Mouse (Mus musculus): ENCODE measurements at regions not wholly inside any gene's neighbourhood (a gene's known extent, or its start where the extent isn't known, plus 50 kb on each side); places are given as distances from the start of the nearest gene placed in this dataset.

DNA sequence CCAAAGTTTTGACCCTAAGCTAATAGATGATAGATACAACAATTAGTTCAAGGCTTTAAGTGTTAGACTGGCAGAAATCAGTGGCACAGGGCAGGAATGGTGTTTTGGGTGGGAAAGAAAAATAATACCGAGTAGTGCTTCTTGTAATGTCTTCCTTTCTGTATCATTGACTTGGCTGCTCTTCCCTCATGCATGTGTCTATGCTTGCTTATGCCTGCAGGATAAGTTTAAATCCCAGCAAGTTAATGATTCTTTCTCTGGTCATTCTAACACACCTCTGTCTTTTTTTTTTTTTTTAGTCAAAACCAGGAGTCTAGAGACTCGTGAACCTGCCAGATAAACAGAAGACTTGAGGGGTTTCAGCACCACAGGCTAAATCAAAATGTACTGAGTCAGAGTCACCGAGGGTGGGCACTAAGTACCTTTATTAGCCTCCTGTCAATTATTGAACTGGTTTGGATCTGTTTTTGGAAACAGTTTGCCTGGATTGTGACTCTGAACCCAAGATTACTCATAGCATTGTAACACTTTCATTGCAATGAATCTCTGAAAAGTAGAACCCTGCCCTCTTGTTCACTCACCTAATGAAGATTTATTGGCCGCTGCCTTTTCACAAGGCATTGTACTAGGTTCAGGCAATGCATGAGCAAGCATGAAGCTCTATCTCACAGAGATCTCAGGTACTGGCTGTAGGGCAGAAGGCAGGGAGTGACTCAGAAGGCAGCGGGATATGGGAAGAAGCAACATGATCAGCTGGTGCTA, 374.8 kb upstream of the A1bg start:
- WGBS, result 85% methylated on average over 5 of the region's 5 CpGs
- no peak for ATAC-seq (ENCODE audit: low read depth)

DNA sequence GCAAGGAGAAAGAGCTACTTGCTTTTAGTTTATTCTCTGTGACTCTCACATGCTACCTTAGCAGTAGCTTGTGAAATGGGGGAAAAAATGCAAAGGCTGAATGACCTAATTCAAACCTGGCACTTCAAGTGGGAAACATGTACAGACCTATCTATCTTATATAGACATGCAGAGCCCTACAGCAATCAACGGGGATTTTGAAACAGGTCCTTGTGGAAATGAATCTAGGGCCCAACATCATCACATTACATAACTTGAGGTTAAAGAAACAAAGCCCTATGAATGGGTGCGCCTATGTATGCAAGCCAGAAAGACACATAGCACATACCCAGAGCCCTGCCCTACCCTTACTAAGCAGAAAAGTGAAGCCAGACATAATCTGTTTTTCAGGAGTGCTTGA, 371.8 kb upstream of the A1bg start:
- H3K9ac ChIP-seq (ENCODE audit: low read length), result no peak overlapping the region
- no peak for ATAC-seq (ENCODE audit: low read depth)
- H3K27me3 ChIP-seq (ENCODE audit: control insufficient read depth, insufficient read depth, low read depth, low read length), result no peaks in the 10 kb centered on the region
- H3K4me1 ChIP-seq (replicated peaks; ENCODE audit: control insufficient read depth, insufficient read depth, low read length), result no peaks in the 10 kb centered on the region
- no peak overlapping the region for H3K4me2 ChIP-seq (ENCODE audit: low read depth, low read length)
- no peaks in the 10 kb centered on the region for H3K9me3 ChIP-seq (ENCODE audit: control insufficient read depth, low read length)
- no peak overlapping the region for H3K4me3 ChIP-seq (ENCODE audit: low read length)
- H3K36me3 ChIP-seq (ENCODE audit: control insufficient read depth, insufficient read depth, low read length), result no peaks in the 10 kb centered on the region
- no peak overlapping the region for H3K27ac ChIP-seq (ENCODE audit: low read length)
- WGBS, result 83% methylated on average over 2 of the region's 2 CpGs

More for the DNA sequence above, 374.8 kb upstream of the A1bg start:
- Histone ChIP-seq H3K9ac (ENCODE audit: low read length) (no peak overlapping the region), H3K4me3 (ENCODE audit: low read length) (no peak overlapping the region), H3K36me3 (ENCODE audit: control insufficient read depth, insufficient read depth, low read length) (no peaks in the 10 kb centered on the region), H3K27ac (ENCODE audit: low read length) (no peak overlapping the region), H3K4me2 (ENCODE audit: low read depth, low read length) (no peak overlapping the region), H3K9me3 (ENCODE audit: control insufficient read depth, low read length) (no peaks in the 10 kb centered on the region), H3K27me3 (ENCODE audit: control insufficient read depth, insufficient read depth, low read depth, low read length) (no peaks in the 10 kb centered on the region), H3K4me1 (replicated peaks; ENCODE audit: control insufficient read depth, insufficient read depth, low read length) (no peaks in the 10 kb centered on the region)

DNA sequence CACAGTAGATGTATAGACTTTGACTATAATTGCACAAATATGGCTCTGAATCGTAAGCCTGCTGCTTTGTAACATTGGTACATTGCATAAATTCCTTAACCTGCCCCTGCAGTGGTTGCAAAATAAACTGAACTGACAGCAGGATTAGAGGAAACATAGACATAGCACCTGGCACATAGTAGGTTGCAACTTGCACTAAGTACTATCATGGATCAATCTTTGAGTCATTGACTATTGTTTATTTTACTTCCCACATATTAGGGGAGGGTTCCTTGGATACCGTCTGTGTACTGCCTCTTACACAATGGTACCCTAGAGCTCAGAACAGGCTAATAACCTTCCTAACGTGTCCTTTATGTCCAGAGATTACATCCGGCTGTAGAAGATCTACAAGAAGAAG, 371.3 kb upstream of the A1bg start:
- Histone ChIP-seq H3K4me3 (ENCODE audit: low read length) (no peak overlapping the region), H3K4me1 (replicated peaks; ENCODE audit: control insufficient read depth, insufficient read depth, low read length) (no peaks in the 10 kb centered on the region), H3K27ac (ENCODE audit: low read length) (no peak overlapping the region), H3K9me3 (ENCODE audit: control insufficient read depth, low read length) (no peaks in the 10 kb centered on the region), H3K36me3 (ENCODE audit: control insufficient read depth, insufficient read depth, low read length) (no peaks in the 10 kb centered on the region), H3K27me3 (ENCODE audit: control insufficient read depth, insufficient read depth, low read depth, low read length) (no peaks in the 10 kb centered on the region), H3K4me2 (ENCODE audit: low read depth, low read length) (no peak overlapping the region), H3K9ac (ENCODE audit: low read length) (no peak overlapping the region)
- ATAC-seq (ENCODE audit: low read depth), result no peak
- 53% methylated on average over 4 of the region's 4 CpGs for WGBS

DNA sequence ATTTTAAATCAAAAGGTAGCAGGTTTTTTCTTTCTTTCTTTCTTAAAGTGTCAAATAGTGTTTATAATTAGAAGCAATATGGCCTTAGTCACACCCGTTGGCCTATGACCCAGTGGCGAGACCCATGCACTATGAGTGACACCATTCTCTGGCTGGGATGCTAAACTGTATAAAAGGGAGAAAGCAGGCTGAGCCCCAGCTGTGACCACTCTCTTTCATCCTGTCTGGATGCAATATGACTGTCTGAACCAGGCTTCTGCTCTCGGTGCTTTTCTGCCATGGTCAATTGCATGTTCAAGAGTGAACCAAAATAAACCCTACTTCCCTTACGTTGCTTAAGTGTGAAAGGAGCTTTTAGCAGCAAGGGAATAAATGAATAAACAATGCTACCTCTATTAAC, 346.0 kb upstream of the A1bg start:
- H3K4me1 ChIP-seq (replicated peaks; ENCODE audit: control insufficient read depth, insufficient read depth, low read length), result no peaks in the 10 kb centered on the region
- peak; percentile 78 for ATAC-seq (ENCODE audit: low read depth)
- no peaks in the 10 kb centered on the region for H3K36me3 ChIP-seq (ENCODE audit: control insufficient read depth, insufficient read depth, low read length)
- H3K4me3 ChIP-seq (ENCODE audit: low read length), result no peak overlapping the region
- H3K27me3 ChIP-seq (ENCODE audit: control insufficient read depth, insufficient read depth, low read depth, low read length), result no peaks in the 10 kb centered on the region
- no peaks in the 10 kb centered on the region for H3K9me3 ChIP-seq (ENCODE audit: control insufficient read depth, low read length)
- WGBS, result 56% methylated on average over 4 of the region's 4 CpGs
- H3K27ac ChIP-seq (ENCODE audit: low read length), result no peak overlapping the region
- no peak overlapping the region for H3K4me2 ChIP-seq (ENCODE audit: low read depth, low read length)
- no peak overlapping the region for H3K9ac ChIP-seq (ENCODE audit: low read length)

DNA sequence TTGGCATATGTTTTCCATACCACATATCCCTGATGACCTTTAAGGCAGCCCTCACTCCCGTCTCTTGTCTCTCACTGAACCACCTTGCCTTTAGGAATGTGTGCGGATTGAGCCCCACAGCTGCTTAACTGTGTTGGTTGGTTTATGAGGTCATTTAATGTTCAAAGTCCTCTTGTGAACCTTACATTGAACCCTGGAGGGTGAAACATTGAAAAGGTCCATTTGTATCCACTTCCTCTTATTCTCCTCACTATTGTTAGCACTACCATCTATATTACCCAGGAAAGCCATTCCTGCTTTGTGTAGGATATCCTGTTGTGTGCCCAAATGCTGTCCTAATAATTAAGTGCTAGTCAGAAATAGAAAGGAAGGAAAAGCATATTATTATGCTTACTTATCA, 336.2 kb upstream of the A1bg start:
- Histone ChIP-seq H3K36me3 (ENCODE audit: control insufficient read depth, insufficient read depth, low read length) (no peaks in the 10 kb centered on the region), H3K27ac (ENCODE audit: low read length) (no peak overlapping the region), H3K9ac (ENCODE audit: low read length) (no peak overlapping the region), H3K27me3 (ENCODE audit: control insufficient read depth, insufficient read depth, low read depth, low read length) (no peaks in the 10 kb centered on the region), H3K9me3 (ENCODE audit: control insufficient read depth, low read length) (no peaks in the 10 kb centered on the region), H3K4me2 (ENCODE audit: low read depth, low read length) (no peak overlapping the region), H3K4me3 (ENCODE audit: low read length) (no peak overlapping the region), H3K4me1 (replicated peaks; ENCODE audit: control insufficient read depth, insufficient read depth, low read length) (no peaks in the 10 kb centered on the region)
- 69% methylated on average over 2 of the region's 2 CpGs for WGBS
- ATAC-seq (ENCODE audit: low read depth), result peak; percentile 57

DNA sequence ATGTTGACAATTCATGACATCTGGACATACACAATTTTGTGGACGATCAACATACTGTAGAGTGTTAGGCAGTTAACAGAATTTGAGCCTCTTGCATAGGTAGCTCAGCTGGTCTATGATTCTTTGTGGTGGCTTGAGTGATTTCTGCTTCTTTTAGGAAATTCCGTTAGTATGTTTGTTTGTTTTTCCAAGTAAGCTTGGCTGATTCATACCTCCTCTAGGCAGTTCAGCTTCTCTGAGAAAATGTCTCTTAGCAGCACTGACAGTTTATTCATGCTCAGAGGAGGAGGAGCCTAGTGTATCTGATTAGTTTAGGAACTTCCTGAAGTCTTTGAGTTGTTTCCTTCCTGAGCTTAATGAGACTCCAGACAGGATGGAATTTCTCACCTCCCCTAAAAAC, 321.7 kb upstream of the A1bg start:
- no peak overlapping the region for H3K4me3 ChIP-seq (ENCODE audit: low read length)
- H3K9me3 ChIP-seq (ENCODE audit: control insufficient read depth, low read length), result no peaks in the 10 kb centered on the region
- no peaks in the 10 kb centered on the region for H3K27me3 ChIP-seq (ENCODE audit: control insufficient read depth, insufficient read depth, low read depth, low read length)
- no peaks in the 10 kb centered on the region for H3K36me3 ChIP-seq (ENCODE audit: control insufficient read depth, insufficient read depth, low read length)
- WGBS, result 55% methylated on average over 2 of the region's 2 CpGs
- H3K4me2 ChIP-seq (ENCODE audit: low read depth, low read length), result no peak overlapping the region
- H3K4me1 ChIP-seq (replicated peaks; ENCODE audit: control insufficient read depth, insufficient read depth, low read length), result no peaks in the 10 kb centered on the region; the same call in 1 of the 2 replicates
- H3K9ac ChIP-seq (ENCODE audit: low read length), result no peak overlapping the region
- H3K27ac ChIP-seq (ENCODE audit: low read length), result no peak overlapping the region
- ATAC-seq (ENCODE audit: low read depth), result no peak

DNA sequence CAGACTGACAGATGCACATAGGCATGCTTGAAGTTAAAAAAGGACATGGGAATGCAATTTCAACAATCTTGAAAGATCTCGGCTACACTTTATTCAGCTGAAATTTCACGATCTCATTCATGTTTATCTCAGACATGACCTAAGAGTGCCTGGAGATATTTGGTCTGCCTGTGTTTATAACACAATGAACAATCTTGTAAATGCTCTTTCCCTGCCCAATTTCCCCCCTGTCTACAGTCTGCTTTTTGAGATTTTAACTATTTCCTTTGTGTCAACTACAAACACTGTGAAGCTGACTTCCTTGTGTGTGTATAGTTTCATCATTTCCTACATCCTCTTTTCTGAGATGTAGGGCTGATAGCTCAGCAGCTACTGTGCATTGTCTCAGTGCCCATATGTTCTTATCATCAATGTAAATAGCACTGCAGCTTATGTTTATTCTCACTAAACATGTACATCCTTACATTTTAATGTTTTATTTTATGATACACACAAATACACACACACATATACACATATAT, 319.4 kb upstream of the A1bg start:
- H3K4me2 ChIP-seq (ENCODE audit: low read depth, low read length), result no peak overlapping the region
- no peaks in the 10 kb centered on the region for H3K36me3 ChIP-seq (ENCODE audit: control insufficient read depth, insufficient read depth, low read length)
- H3K9me3 ChIP-seq (ENCODE audit: control insufficient read depth, low read length), result no peaks in the 10 kb centered on the region
- H3K27me3 ChIP-seq (ENCODE audit: control insufficient read depth, insufficient read depth, low read depth, low read length), result no peaks in the 10 kb centered on the region
- H3K27ac ChIP-seq (ENCODE audit: low read length), result peak overlapping the region; percentile 7; the same call in 1 of the 2 replicates
- H3K4me1 ChIP-seq (replicated peaks; ENCODE audit: control insufficient read depth, insufficient read depth, low read length), result no peaks in the 10 kb centered on the region
- no peak overlapping the region for H3K9ac ChIP-seq (ENCODE audit: low read length)
- peak; percentile 65 for ATAC-seq (ENCODE audit: low read depth)
- H3K4me3 ChIP-seq (ENCODE audit: low read length), result no peak overlapping the region
- WGBS, result 29% methylated on average over 2 of the region's 2 CpGs

DNA sequence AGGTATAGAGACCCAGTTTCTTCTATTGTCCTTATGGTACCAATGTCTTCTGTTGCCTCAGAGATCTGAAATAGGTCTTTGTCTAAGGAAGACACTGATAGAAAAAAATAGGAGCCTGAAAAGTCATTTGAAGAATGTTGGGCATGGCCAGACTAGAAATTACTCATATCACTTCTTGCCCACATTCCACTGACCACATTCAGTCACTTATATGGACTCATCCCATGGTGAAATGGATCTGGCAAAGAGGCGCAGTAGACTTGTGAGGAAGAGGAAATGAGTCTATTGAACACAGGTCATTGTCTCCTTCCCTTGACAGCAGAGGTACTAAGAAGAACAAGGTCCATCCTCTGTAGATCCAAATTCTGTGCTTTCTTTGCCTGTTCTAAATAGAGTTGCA, 318.9 kb upstream of the A1bg start:
- Histone ChIP-seq H3K9me3 (ENCODE audit: control insufficient read depth, low read length) (no peaks in the 10 kb centered on the region), H3K27me3 (ENCODE audit: control insufficient read depth, insufficient read depth, low read depth, low read length) (no peaks in the 10 kb centered on the region), H3K4me2 (ENCODE audit: low read depth, low read length) (no peak overlapping the region), H3K9ac (ENCODE audit: low read length) (no peak overlapping the region), H3K4me1 (replicated peaks; ENCODE audit: control insufficient read depth, insufficient read depth, low read length) (no peaks in the 10 kb centered on the region), H3K27ac (ENCODE audit: low read length) (peak overlapping the region; percentile 44), H3K4me3 (ENCODE audit: low read length) (no peak overlapping the region), H3K36me3 (ENCODE audit: control insufficient read depth, insufficient read depth, low read length) (no peaks in the 10 kb centered on the region)
- ATAC-seq (ENCODE audit: low read depth), result peak; percentile 43; the same call in 1 of the 2 replicates
- 88% methylated on average over 1 of the region's 1 CpGs for WGBS

DNA sequence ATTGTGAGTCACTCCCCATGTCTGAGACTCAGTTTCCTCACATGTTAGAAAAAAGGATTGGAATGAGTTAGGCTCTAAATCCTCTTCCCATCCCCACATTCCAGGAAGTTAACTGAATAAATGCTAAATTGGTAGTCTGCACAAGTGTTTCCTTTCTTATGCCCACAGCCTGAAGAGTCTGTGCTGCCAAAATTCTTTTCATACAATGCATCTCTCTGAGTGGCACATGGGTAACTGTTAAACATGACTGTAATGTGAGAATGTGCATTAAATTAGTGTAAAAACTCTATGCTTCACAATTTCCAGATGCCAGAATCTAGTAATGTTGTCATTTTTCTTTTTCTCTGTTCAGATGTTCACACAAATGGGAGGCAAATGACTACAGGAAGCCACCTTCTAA, 317.5 kb upstream of the A1bg start:
- H3K9ac ChIP-seq (ENCODE audit: low read length), result no peak overlapping the region
- H3K27me3 ChIP-seq (ENCODE audit: control insufficient read depth, insufficient read depth, low read depth, low read length), result no peaks in the 10 kb centered on the region

More for the DNA sequence above, 317.5 kb upstream of the A1bg start:
- Histone ChIP-seq H3K4me1 (replicated peaks; ENCODE audit: control insufficient read depth, insufficient read depth, low read length) (no peaks in the 10 kb centered on the region), H3K27ac (ENCODE audit: low read length) (no peak overlapping the region), H3K36me3 (ENCODE audit: control insufficient read depth, insufficient read depth, low read length) (no peaks in the 10 kb centered on the region), H3K9me3 (ENCODE audit: control insufficient read depth, low read length) (no peaks in the 10 kb centered on the region), H3K4me3 (ENCODE audit: low read length) (no peak overlapping the region), H3K4me2 (ENCODE audit: low read depth, low read length) (no peak overlapping the region)
- ATAC-seq (ENCODE audit: low read depth), result no peak
